Mouse (Mus musculus) ES-E14 (cell line): ENCODE results near the gene B4galt2. TPM values are rescaled to one million over a fixed set of nuclear protein-coding genes. Genes with fewer than 3 reads are reported as not detected.

Experiments
- DNase-seq: peaks from one replicate; pipeline ENCODE4 v3.0.0-alpha.2; 2013; ENCODE audit warnings: low read depth, low spot score
- H3K27ac ChIP-seq: 2 replicates; pipeline ENCODE4 v1.5.1; 2012; ENCODE audit warnings: low read depth, mild to moderate bottlenecking, low read length, moderate library complexity, mixed read lengths; ENCODE audit not compliant: poor library complexity, insufficient read depth, severe bottlenecking
- H3K36me3 ChIP-seq: 2 replicates; pipeline ENCODE4 v1.6.1; 2012; ENCODE audit warnings: mild to moderate bottlenecking, low read length, moderate library complexity, mixed read lengths; ENCODE audit not compliant: control insufficient read depth, poor library complexity, insufficient read depth, severe bottlenecking
- H3K4me1 ChIP-seq, 2 experiments: fragments of 150-350 bp in 1 of 2; sonication (generic) in 1 of 2; 2 replicates each; pipeline ENCODE4 v1.6.1; 2012; ENCODE audit warnings: low read length in 2 of 2, mild to moderate bottlenecking in 1 of 2, mixed read lengths in 1 of 2; ENCODE audit not compliant: control insufficient read depth in 2 of 2, insufficient read depth in 2 of 2, poor library complexity in 1 of 2
- H3K4me3 ChIP-seq, 2 experiments: fragments of 150-350 bp in 1 of 2; sonication (generic) in 1 of 2; 2 replicates each; pipeline ENCODE4 v1.5.1; 2012; ENCODE audit warnings: low read length in 2 of 2, low read depth in 1 of 2, mild to moderate bottlenecking in 1 of 2, mixed read lengths in 1 of 2; ENCODE audit not compliant: insufficient read depth in 1 of 2, poor library complexity in 1 of 2, severe bottlenecking in 1 of 2
- H3K9ac ChIP-seq: 2 replicates; pipeline ENCODE4 v1.6.1; 2012; ENCODE audit warnings: low read depth, mild to moderate bottlenecking, low read length, mixed read lengths; ENCODE audit not compliant: poor library complexity, insufficient read depth, severe bottlenecking
- H3K9me3 ChIP-seq: fragments of 150-350 bp; sonication (generic); 2 replicates; pipeline ENCODE4 v1.6.1; 2012; ENCODE audit warnings: low read depth, mild to moderate bottlenecking, low read length; ENCODE audit not compliant: control insufficient read depth, insufficient read depth
- CHD2 ChIP-seq: IDR thresholded peaks from 2 replicates; pipeline ENCODE4 v1.6.1; 2014; ENCODE audit warnings: mild to moderate bottlenecking, low read depth, low read length, inconsistent platforms
- HCFC1 ChIP-seq: IDR thresholded peaks from 2 replicates; pipeline ENCODE4 v1.6.1; 2012; ENCODE audit warnings: low read length, inconsistent platforms, borderline replicate concordance; ENCODE audit not compliant: insufficient read depth
- MAFK ChIP-seq: IDR thresholded peaks from 2 replicates; pipeline ENCODE4 v1.6.1; 2014; ENCODE audit warnings: mild to moderate bottlenecking, low read depth, low read length, inconsistent platforms; ENCODE audit not compliant: insufficient read depth
- ZC3H11A ChIP-seq: IDR thresholded peaks from 2 replicates; pipeline ENCODE4 v1.6.1; 2012; ENCODE audit warnings: low read depth, mild to moderate bottlenecking, inconsistent platforms, low read length, borderline replicate concordance
- ZNF384 ChIP-seq: IDR thresholded peaks from 2 replicates; pipeline ENCODE4 v1.6.1; 2012; ENCODE audit warnings: low read depth, low read length, inconsistent platforms
- in situ Hi-C, 2 experiments: fragments of 600-800 bp; cut with MboI; formaldehyde crosslinking; loops; one replicate each; pipeline ENCODE4 v1.15.1; 2025; ENCODE audit warnings: low sequenced_read_pairs in 2 of 2, inconsistent platforms in 1 of 2; ENCODE audit not compliant: unreplicated experiment in 2 of 2
- total RNA-seq: library from RNA; depleted of rRNA; stranded (reverse); fragments of 300-350 nt; gene quantifications from 2 replicates; pipeline ENCODE4 v1.2.3, GENCODE M21; 2012

The B4galt2 gene
- total RNA-seq, 1 experiment, result 11.2 TPM

DNA sequence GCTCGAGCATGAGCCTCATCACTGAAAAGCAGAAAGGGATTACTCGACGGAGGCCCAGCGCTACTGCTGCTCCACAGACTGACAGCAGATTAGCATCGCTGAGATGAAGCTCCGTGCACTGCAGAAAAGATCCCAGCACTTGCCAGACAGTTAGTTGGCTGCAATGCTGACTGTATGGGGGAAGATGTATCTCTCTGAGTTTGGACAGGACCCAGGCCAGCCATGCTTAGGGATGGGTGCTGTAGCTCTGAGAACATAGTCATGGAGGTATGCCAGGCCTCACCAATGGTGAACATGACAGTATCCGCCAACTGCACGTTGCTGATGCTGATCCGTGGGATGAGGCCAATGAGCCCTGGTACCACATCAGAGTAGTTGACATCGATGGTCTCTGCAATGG, 20.8 kb upstream of the B4galt2 start:
- Histone ChIP-seq H3K27ac (no peak overlapping the region), H3K4me1 (no peaks in the 10 kb centered on the region), H3K9me3 (no peaks in the 10 kb centered on the region), H3K4me3 (no peak overlapping the region), H3K36me3 (peaks cover 66% of the 10 kb centered on the region), H3K9ac (no peak overlapping the region)
- no peak for DNase-seq
- TF ChIP-seq MAFK (no peak), ZNF384 (no peak), HCFC1 (no peak), ZC3H11A (no peak), CHD2 (no peak)
- in situ Hi-C loops, result no loop called here

DNA sequence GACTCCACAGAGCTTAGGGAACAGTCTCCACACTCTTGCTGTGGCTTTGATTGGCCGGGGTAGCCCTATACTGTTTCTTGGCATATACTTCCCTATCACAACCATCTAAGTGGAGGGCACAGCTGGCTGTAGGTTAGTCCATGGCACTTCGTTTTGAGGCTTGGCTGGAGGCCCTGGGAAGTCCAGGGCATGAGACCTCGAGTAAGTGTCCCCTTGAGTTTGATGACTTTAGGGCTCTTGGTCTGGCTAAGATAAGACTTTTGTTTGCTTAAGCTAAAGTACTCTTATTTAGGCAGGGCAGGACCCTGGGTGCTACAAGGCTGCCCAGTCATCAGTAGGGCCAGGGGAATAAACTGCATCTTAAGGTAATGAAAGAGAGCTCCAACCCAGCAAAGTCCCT, 14.8 kb upstream of the B4galt2 start:
- H3K4me1 ChIP-seq, result no peaks in the 10 kb centered on the region
- H3K4me3 ChIP-seq, result no peak overlapping the region
- in situ Hi-C loops, result no loop called here
- H3K9ac ChIP-seq, result no peak overlapping the region
- peaks cover 62% of the 10 kb centered on the region for H3K36me3 ChIP-seq
- no peaks in the 10 kb centered on the region for H3K9me3 ChIP-seq
- no peak for DNase-seq
- H3K27ac ChIP-seq, result no peak overlapping the region
- no peak for TF ChIP-seq HCFC1
- TF ChIP-seq ZC3H11A, result no peak
- no peak for TF ChIP-seq MAFK
- TF ChIP-seq ZNF384, result no peak
- no peak for TF ChIP-seq CHD2

DNA sequence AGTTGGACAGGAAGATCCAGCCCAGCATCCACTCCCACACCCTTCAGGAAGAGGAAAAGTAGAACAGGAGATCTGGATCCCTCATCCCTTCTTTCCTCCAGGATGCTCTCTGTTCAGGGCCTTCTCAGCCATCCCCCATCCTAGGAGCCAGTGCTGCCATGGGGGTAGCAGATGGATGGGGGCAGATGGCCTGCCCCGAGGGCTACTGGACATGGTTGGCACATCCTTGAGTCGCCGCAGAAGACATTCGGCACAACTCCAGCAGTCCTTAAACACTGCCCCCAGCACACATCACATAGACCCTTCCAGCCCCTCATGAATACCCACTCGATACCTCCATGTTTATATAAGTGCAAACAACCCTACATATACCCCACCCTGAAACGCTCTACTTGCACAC, 12.7 kb upstream of the B4galt2 start:
- no peak overlapping the region for H3K9ac ChIP-seq
- DNase-seq, result no peak
- TF ChIP-seq HCFC1, result no peak
- TF ChIP-seq ZNF384, result no peak
- no peak for TF ChIP-seq ZC3H11A
- TF ChIP-seq CHD2, result no peak
- TF ChIP-seq MAFK, result no peak
- peaks cover 44% of the 10 kb centered on the region for H3K36me3 ChIP-seq
- peaks cover 1 to 3% of the 10 kb centered on the region in 2 experiments; a peak in 2 of 4 replicates for H3K4me1 ChIP-seq
- H3K27ac ChIP-seq, result no peak overlapping the region
- H3K4me3 ChIP-seq, result no peak overlapping the region
- no peaks in the 10 kb centered on the region for H3K9me3 ChIP-seq
- in situ Hi-C loops, result no loop called here

DNA sequence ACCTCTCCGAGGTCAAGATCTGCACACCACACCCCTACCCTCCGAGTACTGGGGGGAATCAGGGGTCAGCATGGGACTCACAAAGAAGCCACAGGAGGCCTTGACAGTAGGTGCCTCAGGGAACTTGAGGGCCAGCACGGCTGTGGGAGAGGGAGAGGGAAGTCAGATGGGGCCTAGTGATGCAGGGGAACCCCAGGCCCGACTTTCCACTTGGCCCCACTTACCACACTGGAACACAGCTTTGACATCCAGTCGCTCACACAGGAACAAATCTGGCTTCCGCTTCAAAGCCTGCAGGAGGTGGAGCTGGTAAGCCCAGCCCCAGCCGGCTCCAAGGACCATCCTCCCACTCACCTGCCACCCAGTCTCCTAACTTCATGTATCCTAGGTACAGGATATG, 12.1 kb upstream of the B4galt2 start:
- Histone ChIP-seq H3K27ac (no peak overlapping the region), H3K4me3 (no peak overlapping the region), H3K36me3 (peaks cover 40% of the 10 kb centered on the region), H3K9ac (no peak overlapping the region), H3K4me1 (peaks cover 3% of the 10 kb centered on the region in 2 experiments; a peak in 2 of 4 replicates), H3K9me3 (no peaks in the 10 kb centered on the region)
- TF ChIP-seq HCFC1 (no peak), ZNF384 (no peak), MAFK (no peak), ZC3H11A (no peak), CHD2 (no peak)
- DNase-seq, result no peak
- in situ Hi-C loops, result no loop called here

- H3K9ac ChIP-seq, result no peak overlapping the region
- peaks cover 3% of the 10 kb centered on the region in 2 experiments; a peak in 2 of 4 replicates for H3K4me1 ChIP-seq
- no peak overlapping the region for H3K27ac ChIP-seq
- TF ChIP-seq ZNF384 (no peak), HCFC1 (no peak), ZC3H11A (no peak), MAFK (no peak), CHD2 (no peak)
- no peak for DNase-seq
- in situ Hi-C loops, result no loop called here
- no peaks in the 10 kb centered on the region for H3K9me3 ChIP-seq
- H3K36me3 ChIP-seq, result peaks cover 39% of the 10 kb centered on the region
- H3K4me3 ChIP-seq, result no peak overlapping the region
Measured at GRCm38 (mm10) chr4:117894601-117895000, 11.3 kb upstream of the B4galt2 start.
